ENCODE assay signal across 17 mouse cellular contexts in the genomic region with DNA sequence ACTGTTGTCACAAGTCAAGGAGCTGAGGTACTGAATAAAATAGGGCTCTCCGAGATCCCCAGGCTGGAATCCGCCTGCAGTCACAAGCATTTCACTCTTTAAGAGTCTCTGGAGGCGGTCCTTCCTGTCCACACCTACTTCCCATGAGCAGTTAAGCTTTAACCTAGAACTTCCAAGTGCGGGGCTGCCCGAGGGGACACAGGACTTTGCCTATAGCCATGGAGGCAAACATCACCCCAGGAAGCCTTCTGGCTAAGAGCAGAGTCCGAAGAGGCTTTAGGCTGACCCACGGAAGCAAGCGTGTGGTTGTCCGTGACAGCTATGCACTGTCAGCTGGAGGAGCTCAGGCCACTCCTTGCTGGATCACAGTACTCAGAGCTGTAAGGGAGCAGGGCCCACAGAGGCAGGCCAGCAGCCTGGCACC. TPM values are rescaled to one million over a fixed set of nuclear protein-coding genes. Genes with fewer than 3 reads are reported as not detected.
DNase-seq lines count a peak whose midpoint lies in the region; ATAC-seq and TF ChIP-seq lines count a peak whose summit lies in the region.
"Had no signal": no experiment of that assay in that cellular context is flagged by ENCODE, and none has a peak within 500 bp of the region (broad histone marks: within the 10 kb centered on the region; RNA-seq: fewer than 3 reads in every experiment).

No protein-coding gene starts in this region.

- no peak overlapping the region for H3K27ac ChIP-seq in kidney, embryonic 15.5 days
- H3K27ac ChIP-seq in cerebellum, adult 2 months (ENCODE audit: insufficient read depth, low read length), result no peak overlapping the region
- H3K27ac ChIP-seq: embryonic facial prominence, embryonic 12.5 days; forebrain, embryonic 13.5 days; heart, embryonic 15.5 days; hindbrain, embryonic 15.5 days; neural tube, embryonic 13.5 days had no signal

- H3K9ac ChIP-seq in kidney, embryonic 15.5 days, result no peak overlapping the region
- H3K9ac ChIP-seq: embryonic facial prominence, embryonic 12.5 days; forebrain, embryonic 13.5 days; heart, embryonic 15.5 days; hindbrain, embryonic 15.5 days; neural tube, embryonic 13.5 days had no signal

- peak; percentile 64 for DNase-seq in kidney, adult 18-20 months
- DNase-seq in kidney, postnatal 14 days, result peak; percentile 75
- peak; percentile 46 for DNase-seq in lung, adult 2 months
- no peak for DNase-seq in adrenal gland, postnatal 25 days
- DNase-seq in frontal cortex, postnatal 36 days (ENCODE audit: low spot score in 2 of 2), result no peak
- no peak for DNase-seq in cerebellum, adult 2 months
- DNase-seq: cerebellum, postnatal 25 days; gastrocnemius, postnatal 10 days; left cerebral cortex, postnatal 4 days; thymus, postnatal 36 days had no signal

- peaks cover 44% of the 10 kb centered on the region for H3K36me3 ChIP-seq in kidney, embryonic 15.5 days

- no peak overlapping the region for H3K4me2 ChIP-seq in kidney, embryonic 15.5 days
- H3K4me2 ChIP-seq: embryonic facial prominence, embryonic 12.5 days; forebrain, embryonic 13.5 days; heart, embryonic 15.5 days; hindbrain, embryonic 15.5 days; neural tube, embryonic 13.5 days had no signal

- H3K4me1 ChIP-seq in kidney, embryonic 15.5 days, result peaks cover 5% of the 10 kb centered on the region; the same call in 1 of the 2 replicates
- H3K4me1 ChIP-seq in lung, adult 2 months (ENCODE audit: control insufficient read depth, insufficient read depth, low read length), result peaks cover 36% of the 10 kb centered on the region
- H3K4me1 ChIP-seq in cerebellum, adult 2 months (ENCODE audit: control insufficient read depth, insufficient read depth, low read length), result peaks cover 7% of the 10 kb centered on the region
- H3K4me1 ChIP-seq: embryonic facial prominence, embryonic 12.5 days; forebrain, embryonic 13.5 days; hindbrain, embryonic 15.5 days; neural tube, embryonic 13.5 days had no signal

- ATAC-seq in kidney, embryonic 15.5 days (replicated peaks; ENCODE audit: low FRiP score), result no peak
- ATAC-seq: forebrain, embryonic 13.5 days; midbrain, embryonic 16.5 days had no signal

- no peak for TF ChIP-seq POLR2A in lung, adult 2 months (IDR thresholded peaks at IDR 0.05; ENCODE audit: borderline replicate concordance, extremely low read depth, low read depth, low read length)
- no peak for TF ChIP-seq POLR2A in cerebellum, adult 2 months (IDR thresholded peaks at IDR 0.05; ENCODE audit: borderline replicate concordance, insufficient read depth, low read length)

- no peak for TF ChIP-seq CTCF in lung, adult 2 months (IDR thresholded peaks at IDR 0.05; ENCODE audit: insufficient read depth, low read length)
- no peak for TF ChIP-seq CTCF in cerebellum, adult 2 months (IDR thresholded peaks at IDR 0.05; ENCODE audit: borderline replicate concordance, insufficient read depth, low read depth, low read length)

- 76% methylated on average over 9 of the region's 9 CpGs for WGBS in kidney, embryonic 15.5 days
- 39% methylated on average over 9 of the region's 9 CpGs for WGBS in lung, adult 2 months
- WGBS in cerebellum, adult 2 months, result 89% methylated on average over 9 of the region's 9 CpGs

- no peaks in the 10 kb centered on the region for H3K27me3 ChIP-seq in kidney, embryonic 15.5 days
- H3K27me3 ChIP-seq in cerebellum, adult 2 months (ENCODE audit: control insufficient read depth, insufficient read depth, low read length), result no peaks in the 10 kb centered on the region
- H3K27me3 ChIP-seq: embryonic facial prominence, embryonic 12.5 days; forebrain, embryonic 13.5 days; heart, embryonic 15.5 days; hindbrain, embryonic 15.5 days; neural tube, embryonic 13.5 days had no signal

- H3K4me3 ChIP-seq in kidney, embryonic 15.5 days (replicated peaks), result no peak overlapping the region
- no peak overlapping the region for H3K4me3 ChIP-seq in lung, adult 2 months (replicated peaks; ENCODE audit: extremely low read depth, low read depth, low read length)
- H3K4me3 ChIP-seq in cerebellum, adult 2 months (replicated peaks; ENCODE audit: insufficient read depth, low read depth, low read length), result no peak overlapping the region
- H3K4me3 ChIP-seq: embryonic facial prominence, embryonic 12.5 days; forebrain, embryonic 13.5 days; heart, embryonic 15.5 days; hindbrain, embryonic 15.5 days; neural tube, embryonic 13.5 days had no signal

- H3K9me3 ChIP-seq in kidney, embryonic 15.5 days (replicated peaks), result no peaks in the 10 kb centered on the region
- H3K9me3 ChIP-seq: embryonic facial prominence, embryonic 12.5 days; forebrain, embryonic 13.5 days; heart, embryonic 15.5 days; hindbrain, embryonic 15.5 days; neural tube, embryonic 13.5 days had no signal

RNA-seq across cellular contexts. Expression of gene St3gal4, which starts 9.9 kb away (rescaled TPM):
- polyA plus RNA-seq in kidney, embryonic 15.5 days (2015; fragmentation: Nextera tagmentation; extraction: Ambion mirVana), result 17.4 and 17.8 TPM in 2 replicates
- polyA plus RNA-seq in lung, adult 2 months (2012; rRNA removed), result 18.2 and 18.4 TPM in 2 replicates
- total RNA-seq in adrenal gland, postnatal 25 days (2021), result 31.0 and 39.8 TPM in 2 replicates
- 12.7 and 14.5 TPM in 2 replicates for polyA plus RNA-seq in cerebellum, adult 2 months (2012; rRNA removed)

RNA-seq across cellular contexts. Expression of gene Dcps, which starts 46.9 kb away (rescaled TPM):
- 94.4 and 95.4 TPM in 2 replicates for polyA plus RNA-seq in kidney, embryonic 15.5 days (2015; fragmentation: Nextera tagmentation; extraction: Ambion mirVana)
- polyA plus RNA-seq in lung, adult 2 months (2012; rRNA removed), result 27.7 and 31.2 TPM in 2 replicates
- 20.0 and 27.3 TPM in 2 replicates for total RNA-seq in adrenal gland, postnatal 25 days (2021)
- polyA plus RNA-seq in cerebellum, adult 2 months (2012; rRNA removed), result 30.2 and 32.2 TPM in 2 replicates

Comparison
In these comparisons a context has a peak if more than half of its experiments do, and no peak if none do; other contexts are left out.
1. DNase-seq: peak in kidney, adult 18-20 months (single experiment), kidney, postnatal 14 days (single experiment) and lung, adult 2 months (single experiment); none in adrenal gland, postnatal 25 days (single experiment), frontal cortex, postnatal 36 days (0 of 2) and cerebellum, adult 2 months (0 of 2).